Mouse (Mus musculus) lung, embryonic 16.5 days (tissue): ENCODE measurements at regions not wholly inside any gene's neighbourhood (a gene's known extent, or its start where the extent isn't known, plus 50 kb on each side); places are given as distances from the start of the nearest gene placed in this dataset.

Experiments used
- ATAC-seq: fragments of 200-750 bp; cut with Nextera tagmentation; 2 replicates; pipeline ENCODE4 v1.8.0; 2017; ENCODE audit warnings: low read depth, mild to moderate bottlenecking, moderate library complexity
- H3K27ac ChIP-seq: fragments of 300-500 bp; sonication (generic); 2 replicates; pipeline ENCODE4 v1.5.1; 2014; ENCODE audit warnings: mild to moderate bottlenecking, control low read depth, low read length
- H3K27me3 ChIP-seq: fragments of 300-500 bp; sonication (generic); 2 replicates; pipeline ENCODE4 v1.6.1; 2014; ENCODE audit warnings: low read depth, low read length, mixed read lengths; ENCODE audit not compliant: control insufficient read depth, insufficient read depth
- H3K36me3 ChIP-seq: fragments of 300-500 bp; sonication (generic); 2 replicates; pipeline ENCODE4 v1.6.1; 2014; ENCODE audit warnings: low read length; ENCODE audit not compliant: control insufficient read depth, insufficient read depth
- H3K4me1 ChIP-seq: fragments of 300-500 bp; sonication (generic); replicated peaks from 2 replicates; pipeline ENCODE4 v1.6.1; 2014; ENCODE audit warnings: low read length, mixed read lengths; ENCODE audit not compliant: control insufficient read depth, insufficient read depth
- H3K4me2 ChIP-seq: fragments of 300-500 bp; sonication (generic); 2 replicates; pipeline ENCODE4 v1.6.1; 2014; ENCODE audit warnings: low read depth, low read length, control low read depth
- H3K4me3 ChIP-seq: fragments of 300-500 bp; sonication (generic); 2 replicates; pipeline ENCODE4 v1.5.1; 2014; ENCODE audit warnings: mild to moderate bottlenecking, low read length, control low read depth
- H3K9ac ChIP-seq: fragments of 300-500 bp; sonication (generic); 2 replicates; pipeline ENCODE4 v1.6.1; 2014; ENCODE audit warnings: low read length, control low read depth
- H3K9me3 ChIP-seq: fragments of 300-500 bp; sonication (generic); 2 replicates; pipeline ENCODE4 v1.6.1; 2016; ENCODE audit warnings: low read length; ENCODE audit not compliant: control insufficient read depth
- WGBS: fragments of 180-500 bp; shearing (Covaris S2); extraction: QIAGEN DNeasy Blood & Tissue Kit; methylation state at CpG from one replicate; pipeline ENCODE4 v1.1.7; 2014; 5-methylcytosine and 5-hydroxymethylcytosine counted together

GRCm38 (mm10) chr17:51459119-51459518 is 280.0 kb upstream of the Tbc1d5 start:
- 77% methylated on average over 1 of the region's 1 CpGs for WGBS
- Histone ChIP-seq H3K4me1 (no peaks in the 10 kb centered on the region), H3K9ac (no peak overlapping the region), H3K9me3 (no peaks in the 10 kb centered on the region), H3K4me3 (no peak overlapping the region), H3K36me3 (no peaks in the 10 kb centered on the region), H3K27me3 (no peaks in the 10 kb centered on the region), H3K27ac (no peak overlapping the region), H3K4me2 (no peak overlapping the region)
- ATAC-seq = no peak

- no peaks in the 10 kb centered on the region for H3K36me3 ChIP-seq
- peak; percentile 15; the same call in 1 of the 2 replicates for ATAC-seq
- no peaks in the 10 kb centered on the region for H3K27me3 ChIP-seq
- no peak overlapping the region for H3K4me2 ChIP-seq
- no peak overlapping the region for H3K4me3 ChIP-seq
- H3K9me3 ChIP-seq = no peaks in the 10 kb centered on the region
- H3K4me1 ChIP-seq = no peaks in the 10 kb centered on the region
- no peak overlapping the region for H3K9ac ChIP-seq
- no peak overlapping the region for H3K27ac ChIP-seq
- 61% methylated on average over 6 of the region's 6 CpGs for WGBS
These were observed 236.6 kb upstream of the Tbc1d5 start for GRCm38 (mm10) chr17:51415746-51416145.

- ATAC-seq = no peak
- Histone ChIP-seq H3K27ac (no peak overlapping the region), H3K9me3 (no peaks in the 10 kb centered on the region), H3K4me2 (no peak overlapping the region), H3K9ac (no peak overlapping the region), H3K4me3 (no peak overlapping the region), H3K36me3 (no peaks in the 10 kb centered on the region), H3K27me3 (no peaks in the 10 kb centered on the region), H3K4me1 (no peaks in the 10 kb centered on the region)
- 68% methylated on average over 4 of the region's 4 CpGs for WGBS
These were observed 235.2 kb upstream of the Tbc1d5 start for GRCm38 (mm10) chr17:51414304-51414703.

GRCm38 (mm10) chr17:51413741-51414140 is 234.6 kb upstream of the Tbc1d5 start:
- Histone ChIP-seq H3K27me3 (no peaks in the 10 kb centered on the region), H3K36me3 (no peaks in the 10 kb centered on the region), H3K4me2 (no peak overlapping the region), H3K4me3 (no peak overlapping the region), H3K4me1 (no peaks in the 10 kb centered on the region), H3K9ac (no peak overlapping the region), H3K9me3 (no peaks in the 10 kb centered on the region), H3K27ac (no peak overlapping the region)
- no peak for ATAC-seq

GRCm38 (mm10) chr17:51411545-51412094 is 232.5 kb upstream of the Tbc1d5 start:
- Histone ChIP-seq H3K36me3 (no peaks in the 10 kb centered on the region), H3K4me3 (no peak overlapping the region), H3K27me3 (no peaks in the 10 kb centered on the region), H3K9ac (no peak overlapping the region), H3K4me1 (no peaks in the 10 kb centered on the region), H3K27ac (no peak overlapping the region), H3K9me3 (no peaks in the 10 kb centered on the region), H3K4me2 (no peak overlapping the region)
- 83% methylated on average over 12 of the region's 12 CpGs for WGBS
- ATAC-seq = no peak

GRCm38 (mm10) chr17:51408894-51409293 is 229.7 kb upstream of the Tbc1d5 start:
- no peak overlapping the region for H3K4me3 ChIP-seq
- H3K4me1 ChIP-seq = no peaks in the 10 kb centered on the region
- no peak for ATAC-seq
- H3K27ac ChIP-seq = no peak overlapping the region
- no peak overlapping the region for H3K9ac ChIP-seq
- WGBS = 44% methylated on average over 5 of the region's 5 CpGs
- H3K4me2 ChIP-seq = no peak overlapping the region
- no peaks in the 10 kb centered on the region for H3K36me3 ChIP-seq
- H3K9me3 ChIP-seq = no peaks in the 10 kb centered on the region
- no peaks in the 10 kb centered on the region for H3K27me3 ChIP-seq

- no peak for ATAC-seq
- H3K9me3 ChIP-seq = no peaks in the 10 kb centered on the region
- no peaks in the 10 kb centered on the region for H3K36me3 ChIP-seq
- no peaks in the 10 kb centered on the region for H3K4me1 ChIP-seq
- H3K27me3 ChIP-seq = no peaks in the 10 kb centered on the region
- WGBS = 43% methylated on average over 3 of the region's 3 CpGs
- H3K4me2 ChIP-seq = no peak overlapping the region
- H3K9ac ChIP-seq = no peak overlapping the region
- no peak overlapping the region for H3K27ac ChIP-seq
- no peak overlapping the region for H3K4me3 ChIP-seq
These were observed 229.2 kb upstream of the Tbc1d5 start for GRCm38 (mm10) chr17:51408367-51408766.

GRCm38 (mm10) chr17:51407046-51407445 is 227.9 kb upstream of the Tbc1d5 start:
- no peaks in the 10 kb centered on the region for H3K4me1 ChIP-seq
- no peak overlapping the region for H3K4me2 ChIP-seq
- H3K9ac ChIP-seq = no peak overlapping the region
- no peaks in the 10 kb centered on the region for H3K36me3 ChIP-seq
- no peak for ATAC-seq
- no peaks in the 10 kb centered on the region for H3K9me3 ChIP-seq
- no peak overlapping the region for H3K27ac ChIP-seq
- WGBS = 71% methylated on average over 4 of the region's 4 CpGs
- no peaks in the 10 kb centered on the region for H3K27me3 ChIP-seq
- H3K4me3 ChIP-seq = no peak overlapping the region

GRCm38 (mm10) chr17:51405059-51405458 is 225.9 kb upstream of the Tbc1d5 start:
- no peak overlapping the region for H3K4me2 ChIP-seq
- WGBS = 76% methylated on average over 3 of the region's 3 CpGs
- no peaks in the 10 kb centered on the region for H3K9me3 ChIP-seq
- H3K4me1 ChIP-seq = no peaks in the 10 kb centered on the region
- H3K4me3 ChIP-seq = no peak overlapping the region
- H3K27me3 ChIP-seq = no peaks in the 10 kb centered on the region
- H3K36me3 ChIP-seq = no peaks in the 10 kb centered on the region
- no peak overlapping the region for H3K27ac ChIP-seq
- H3K9ac ChIP-seq = no peak overlapping the region
- no peak for ATAC-seq

GRCm38 (mm10) chr17:51397973-51398372 is 218.8 kb upstream of the Tbc1d5 start:
- H3K27me3 ChIP-seq = no peaks in the 10 kb centered on the region
- H3K36me3 ChIP-seq = no peaks in the 10 kb centered on the region
- WGBS = 62% methylated on average over 7 of the region's 7 CpGs
- H3K9me3 ChIP-seq = no peaks in the 10 kb centered on the region
- H3K4me2 ChIP-seq = no peak overlapping the region
- H3K4me3 ChIP-seq = no peak overlapping the region
- H3K9ac ChIP-seq = no peak overlapping the region
- H3K27ac ChIP-seq = no peak overlapping the region
- ATAC-seq = no peak
- no peaks in the 10 kb centered on the region for H3K4me1 ChIP-seq
